Mouse (Mus musculus): Measurements from ENCODE around the gene Aldh8a1. TPM values are rescaled to one million over a fixed set of nuclear protein-coding genes. Genes with fewer than 3 reads are reported as not detected.
"Not testable (repeated sequence)": the region's sequence is repeated elsewhere in the genome, so short reads cannot be mapped to it uniquely, and the experiment has no call there.

The Aldh8a1 gene
- polyA plus RNA-seq, 1 experiment = 0.16 TPM

GRCm38 (mm10) chr10:21395426-21396139, 18.5 kb downstream of the Aldh8a1 start:
- 77% methylated on average over 14 of the region's 14 CpGs for WGBS
- no peak for DNase-seq
- no peaks in the 10 kb centered on the region for H3K27me3 ChIP-seq (ENCODE audit: control insufficient read depth, insufficient read depth, low read length)
- no peaks in the 10 kb centered on the region for H3K4me1 ChIP-seq (replicated peaks; ENCODE audit: control insufficient read depth, insufficient read depth, low read length)
- no peak overlapping the region for H3K4me3 ChIP-seq (ENCODE audit: control insufficient read depth, insufficient read depth, low read length)
- H3K27ac ChIP-seq (ENCODE audit: control insufficient read depth, insufficient read depth, low read length) = no peak overlapping the region
- TF ChIP-seq CTCF (IDR thresholded peaks at IDR 0.05; ENCODE audit: borderline replicate concordance, control insufficient read depth, extremely low read depth, insufficient read depth, low read length, poor library complexity) (no peak), POLR2A (IDR thresholded peaks at IDR 0.05; ENCODE audit: control insufficient read depth, extremely low read depth, insufficient read depth, low read length, poor library complexity) (no peak)
- H3K36me3 ChIP-seq (ENCODE audit: control insufficient read depth, insufficient read depth, low read length) = no peaks in the 10 kb centered on the region

GRCm38 (mm10) chr10:21398873-21399425, 21.9 kb downstream of the Aldh8a1 start:
- DNase-seq; H3K36me3 ChIP-seq (ENCODE audit: control insufficient read depth, insufficient read depth, low read length); H3K4me3 ChIP-seq (ENCODE audit: control insufficient read depth, insufficient read depth, low read length); H3K4me1 ChIP-seq (replicated peaks; ENCODE audit: control insufficient read depth, insufficient read depth, low read length); H3K27me3 ChIP-seq (ENCODE audit: control insufficient read depth, insufficient read depth, low read length); H3K27ac ChIP-seq (ENCODE audit: control insufficient read depth, insufficient read depth, low read length): not testable (repeated sequence)
- WGBS = 91% methylated on average over 6 of the region's 6 CpGs

- Histone ChIP-seq H3K27ac (ENCODE audit: control insufficient read depth, insufficient read depth, low read length) (no peak overlapping the region), H3K4me1 (replicated peaks; ENCODE audit: control insufficient read depth, insufficient read depth, low read length) (no peaks in the 10 kb centered on the region), H3K27me3 (ENCODE audit: control insufficient read depth, insufficient read depth, low read length) (no peaks in the 10 kb centered on the region), H3K36me3 (ENCODE audit: control insufficient read depth, insufficient read depth, low read length) (no peaks in the 10 kb centered on the region), H3K4me3 (ENCODE audit: control insufficient read depth, insufficient read depth, low read length) (no peak overlapping the region)
- DNase-seq = no peak
- 89% methylated on average over 8 of the region's 8 CpGs for WGBS
- TF ChIP-seq CTCF (IDR thresholded peaks at IDR 0.05; ENCODE audit: borderline replicate concordance, control insufficient read depth, extremely low read depth, insufficient read depth, low read length, poor library complexity) = no peak
- TF ChIP-seq POLR2A (IDR thresholded peaks at IDR 0.05; ENCODE audit: control insufficient read depth, extremely low read depth, insufficient read depth, low read length, poor library complexity) = no peak
These were observed 22.5 kb downstream of the Aldh8a1 start for GRCm38 (mm10) chr10:21399622-21400021.

GRCm38 (mm10) chr10:21400031-21400430, 22.9 kb downstream of the Aldh8a1 start:
- no peaks in the 10 kb centered on the region for H3K4me1 ChIP-seq (replicated peaks; ENCODE audit: control insufficient read depth, insufficient read depth, low read length)
- DNase-seq = no peak
- TF ChIP-seq CTCF (IDR thresholded peaks at IDR 0.05; ENCODE audit: borderline replicate concordance, control insufficient read depth, extremely low read depth, insufficient read depth, low read length, poor library complexity) (no peak), POLR2A (IDR thresholded peaks at IDR 0.05; ENCODE audit: control insufficient read depth, extremely low read depth, insufficient read depth, low read length, poor library complexity) (no peak)
- no peak overlapping the region for H3K4me3 ChIP-seq (ENCODE audit: control insufficient read depth, insufficient read depth, low read length)
- H3K27ac ChIP-seq (ENCODE audit: control insufficient read depth, insufficient read depth, low read length) = no peak overlapping the region
- H3K36me3 ChIP-seq (ENCODE audit: control insufficient read depth, insufficient read depth, low read length) = no peaks in the 10 kb centered on the region
- no peaks in the 10 kb centered on the region for H3K27me3 ChIP-seq (ENCODE audit: control insufficient read depth, insufficient read depth, low read length)
- 80% methylated on average over 7 of the region's 7 CpGs for WGBS

- TF ChIP-seq POLR2A (IDR thresholded peaks at IDR 0.05; ENCODE audit: control insufficient read depth, extremely low read depth, insufficient read depth, low read length, poor library complexity) (no peak), CTCF (IDR thresholded peaks at IDR 0.05; ENCODE audit: borderline replicate concordance, control insufficient read depth, extremely low read depth, insufficient read depth, low read length, poor library complexity) (no peak)
- Histone ChIP-seq H3K4me3 (ENCODE audit: control insufficient read depth, insufficient read depth, low read length) (no peak overlapping the region), H3K27ac (ENCODE audit: control insufficient read depth, insufficient read depth, low read length) (no peak overlapping the region), H3K36me3 (ENCODE audit: control insufficient read depth, insufficient read depth, low read length) (no peaks in the 10 kb centered on the region), H3K4me1 (replicated peaks; ENCODE audit: control insufficient read depth, insufficient read depth, low read length) (no peaks in the 10 kb centered on the region), H3K27me3 (ENCODE audit: control insufficient read depth, insufficient read depth, low read length) (no peaks in the 10 kb centered on the region)
- no peak for DNase-seq
- WGBS = 96% methylated on average over 2 of the region's 2 CpGs
These were observed 23.4 kb downstream of the Aldh8a1 start for GRCm38 (mm10) chr10:21400453-21400852.

- Histone ChIP-seq H3K4me1 (replicated peaks; ENCODE audit: control insufficient read depth, insufficient read depth, low read length) (no peaks in the 10 kb centered on the region), H3K27me3 (ENCODE audit: control insufficient read depth, insufficient read depth, low read length) (no peaks in the 10 kb centered on the region), H3K4me3 (ENCODE audit: control insufficient read depth, insufficient read depth, low read length) (no peak overlapping the region), H3K36me3 (ENCODE audit: control insufficient read depth, insufficient read depth, low read length) (no peaks in the 10 kb centered on the region), H3K27ac (ENCODE audit: control insufficient read depth, insufficient read depth, low read length) (no peak overlapping the region)
- TF ChIP-seq POLR2A (IDR thresholded peaks at IDR 0.05; ENCODE audit: control insufficient read depth, extremely low read depth, insufficient read depth, low read length, poor library complexity) (no peak), CTCF (IDR thresholded peaks at IDR 0.05; ENCODE audit: borderline replicate concordance, control insufficient read depth, extremely low read depth, insufficient read depth, low read length, poor library complexity) (no peak)
- no peak for DNase-seq
- WGBS = 90% methylated on average over 4 of the region's 4 CpGs
These were observed 24.2 kb downstream of the Aldh8a1 start for GRCm38 (mm10) chr10:21401259-21401658.

GRCm38 (mm10) chr10:21404822-21405221, 27.7 kb downstream of the Aldh8a1 start:
- H3K36me3 ChIP-seq (ENCODE audit: control insufficient read depth, insufficient read depth, low read length) = no peaks in the 10 kb centered on the region
- no peak overlapping the region for H3K27ac ChIP-seq (ENCODE audit: control insufficient read depth, insufficient read depth, low read length)
- WGBS = 93% methylated on average over 4 of the region's 4 CpGs
- TF ChIP-seq POLR2A (IDR thresholded peaks at IDR 0.05; ENCODE audit: control insufficient read depth, extremely low read depth, insufficient read depth, low read length, poor library complexity) = no peak
- TF ChIP-seq CTCF (IDR thresholded peaks at IDR 0.05; ENCODE audit: borderline replicate concordance, control insufficient read depth, extremely low read depth, insufficient read depth, low read length, poor library complexity) = no peak
- no peak for DNase-seq
- no peak overlapping the region for H3K4me3 ChIP-seq (ENCODE audit: control insufficient read depth, insufficient read depth, low read length)
- H3K4me1 ChIP-seq (replicated peaks; ENCODE audit: control insufficient read depth, insufficient read depth, low read length) = no peaks in the 10 kb centered on the region
- H3K27me3 ChIP-seq (ENCODE audit: control insufficient read depth, insufficient read depth, low read length) = no peaks in the 10 kb centered on the region
